Mouse (Mus musculus): Measurements from ENCODE around the gene 2010111I01Rik.
"Not testable (repeated sequence)": the region's sequence is repeated elsewhere in the genome, so short reads cannot be mapped to it uniquely, and the experiment has no call there.

Gene 2010111I01Rik

DNA sequence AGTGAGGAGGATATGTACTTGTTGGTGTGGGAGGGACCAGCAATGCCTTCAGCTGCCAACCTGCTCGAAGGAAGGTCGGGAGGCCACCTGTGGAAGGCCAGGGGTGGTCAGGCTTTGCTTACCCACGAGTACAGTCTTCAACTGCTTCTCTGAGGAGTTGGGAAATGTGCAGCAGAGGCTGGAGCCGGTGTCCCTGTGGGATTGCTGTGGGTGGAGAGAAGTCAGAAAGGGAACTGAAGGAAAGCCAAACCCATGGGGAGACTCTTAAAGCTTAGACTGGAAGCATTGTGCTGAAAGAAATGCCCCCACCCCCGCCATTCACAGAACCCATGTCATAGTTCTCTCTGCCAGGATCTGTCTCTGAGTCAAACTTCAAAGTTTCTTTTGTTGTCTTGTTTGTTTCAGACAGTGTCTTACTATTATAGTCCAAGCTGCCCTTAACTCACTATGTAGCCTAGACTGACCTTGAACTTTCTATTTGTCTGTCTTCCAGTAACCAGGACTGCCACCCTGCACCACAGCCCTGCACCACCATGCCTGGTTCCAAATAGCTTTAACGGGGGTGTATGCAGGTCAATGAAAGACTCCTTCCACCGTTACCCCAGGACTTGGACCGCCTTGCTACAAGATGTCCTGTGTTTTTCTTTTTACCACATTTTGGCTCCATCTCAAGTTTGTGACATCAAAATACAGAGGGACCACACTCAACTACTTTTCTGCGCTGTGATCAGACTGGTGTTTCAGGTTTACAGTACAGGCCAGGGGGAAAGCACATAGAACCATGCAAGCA, 358.8 kb downstream of the 2010111I01Rik start:
- DNase-seq = no peak

DNA sequence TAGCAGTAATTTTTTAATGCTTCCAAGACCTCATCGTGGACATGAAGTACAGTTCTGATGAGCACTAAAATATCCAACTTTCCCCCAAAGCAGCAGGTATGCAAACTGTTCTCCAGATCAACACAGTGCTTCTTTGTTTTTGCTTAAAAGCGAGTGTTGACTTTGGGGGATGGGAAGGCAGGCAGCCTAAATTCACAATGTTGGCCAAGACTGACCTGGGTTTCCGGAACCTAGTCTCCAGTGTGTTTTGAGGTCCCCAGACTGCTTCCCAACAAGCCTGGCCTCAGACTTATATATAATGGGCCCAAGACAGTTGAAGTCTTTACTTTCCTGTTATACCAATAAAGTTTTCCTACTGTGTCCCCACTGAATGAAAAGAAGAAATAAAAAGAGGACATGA, 359.6 kb downstream of the 2010111I01Rik start:
- no peak for DNase-seq

DNA sequence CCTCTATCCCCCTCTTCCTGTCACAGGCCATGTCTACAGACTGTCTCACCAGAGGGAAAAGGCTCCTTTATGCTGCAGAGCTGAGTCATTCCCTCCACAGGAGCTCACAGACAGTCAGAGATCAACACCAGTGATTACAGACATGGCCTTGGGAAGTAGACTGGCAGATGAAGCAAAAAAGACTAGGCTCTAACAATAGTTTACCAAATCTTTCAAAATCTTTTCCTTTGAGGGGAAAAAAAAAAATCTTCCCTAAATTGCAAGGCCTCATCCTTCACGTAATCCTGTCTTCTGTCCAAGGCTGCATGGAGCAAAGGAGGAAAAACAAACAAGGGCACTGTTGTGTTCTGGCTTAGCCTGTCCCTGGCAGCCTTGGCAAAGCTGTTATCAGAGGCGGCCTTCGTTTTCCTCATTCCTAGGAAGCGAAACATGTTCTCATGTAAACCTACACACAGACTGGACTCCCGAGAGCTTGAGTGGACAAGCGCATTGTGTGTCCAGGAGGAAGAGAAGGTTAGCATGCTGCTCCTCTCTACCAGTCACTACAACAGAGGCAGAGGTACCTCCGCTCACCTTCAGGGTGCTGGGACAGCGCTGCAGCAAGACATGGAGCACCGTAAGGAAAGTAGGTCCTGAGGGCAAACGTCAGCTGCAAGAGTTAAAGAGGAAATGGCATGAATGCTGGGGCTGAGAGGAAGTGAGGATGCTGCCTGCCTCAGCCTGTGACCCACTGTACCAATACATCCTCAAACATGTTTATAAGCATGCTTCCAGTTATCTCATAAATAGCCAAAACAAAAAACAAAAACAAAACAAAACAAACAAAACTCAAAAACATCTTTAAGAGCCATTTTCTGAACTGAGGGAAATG, 360.5 kb downstream of the 2010111I01Rik start:
- DNase-seq = peak; percentile 63

DNA sequence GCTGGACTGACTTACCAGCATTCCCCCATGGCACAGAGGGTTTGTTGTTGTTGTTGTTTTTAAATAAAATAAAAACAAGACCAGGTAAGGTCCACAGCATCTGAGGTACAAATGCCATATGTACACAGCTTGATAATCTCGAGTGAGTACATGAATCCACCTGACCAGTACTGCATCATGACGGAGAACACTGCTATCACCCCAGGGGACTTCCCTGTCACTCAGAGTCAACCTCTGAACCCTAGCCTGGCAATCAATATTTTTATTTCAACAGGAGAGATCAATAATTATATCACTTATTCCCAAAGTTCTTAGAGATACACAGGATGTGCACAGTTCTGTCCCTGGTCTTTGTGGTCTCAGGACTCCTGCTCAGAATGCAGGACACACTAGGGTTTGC, 361.3 kb downstream of the 2010111I01Rik start:
- DNase-seq = no peak

DNA sequence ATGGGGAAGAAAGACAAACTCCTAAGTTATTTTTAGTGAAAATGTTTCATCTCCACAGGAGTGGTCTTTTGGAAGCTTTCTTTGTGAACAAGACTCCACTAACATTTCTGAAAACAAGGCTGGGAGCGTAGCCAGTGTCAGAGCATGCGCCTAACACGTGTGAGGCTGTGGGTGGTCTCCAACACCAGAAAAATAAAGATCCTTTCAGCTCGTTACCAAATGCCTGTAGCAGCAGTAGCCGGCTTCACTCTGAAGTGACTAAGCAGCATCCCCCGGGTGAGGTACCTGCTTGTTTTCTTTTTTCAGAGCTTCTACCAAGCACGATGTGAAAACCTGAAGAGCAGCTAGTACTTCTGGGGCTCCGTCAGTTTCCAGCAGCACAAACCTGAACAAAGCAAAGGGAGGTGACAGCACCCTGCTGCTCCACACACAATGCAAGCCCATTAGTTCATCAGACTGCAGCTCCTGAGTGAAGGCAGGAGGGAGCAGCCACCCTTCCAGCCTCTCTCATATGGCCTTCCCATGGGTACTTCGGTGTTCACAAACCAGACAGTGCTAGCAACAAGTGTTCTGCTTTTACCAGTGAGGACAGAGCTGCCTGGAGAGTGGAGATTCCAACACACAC, 365.7 kb downstream of the 2010111I01Rik start:
- DNase-seq = no peak

DNA sequence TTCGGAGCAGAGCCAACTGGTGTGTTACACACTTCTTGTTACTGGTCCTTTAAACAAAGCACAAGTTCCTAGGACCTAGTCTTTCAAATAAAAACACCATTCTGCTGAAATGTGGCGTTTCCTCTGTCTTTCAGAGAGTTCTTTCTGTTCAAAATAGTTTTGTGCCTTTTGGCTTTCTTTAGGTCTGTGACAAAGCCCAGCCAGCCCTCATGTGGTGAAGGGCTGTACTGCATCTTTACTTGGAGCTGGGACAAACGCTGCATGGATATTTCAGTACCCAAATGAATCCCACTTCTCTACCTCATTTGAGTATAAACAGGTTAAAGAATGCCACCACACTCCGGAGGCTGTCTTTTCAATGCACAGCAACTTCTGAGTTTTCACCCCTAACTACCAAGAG, 366.7 kb downstream of the 2010111I01Rik start:
- peak; percentile 87 for DNase-seq

DNA sequence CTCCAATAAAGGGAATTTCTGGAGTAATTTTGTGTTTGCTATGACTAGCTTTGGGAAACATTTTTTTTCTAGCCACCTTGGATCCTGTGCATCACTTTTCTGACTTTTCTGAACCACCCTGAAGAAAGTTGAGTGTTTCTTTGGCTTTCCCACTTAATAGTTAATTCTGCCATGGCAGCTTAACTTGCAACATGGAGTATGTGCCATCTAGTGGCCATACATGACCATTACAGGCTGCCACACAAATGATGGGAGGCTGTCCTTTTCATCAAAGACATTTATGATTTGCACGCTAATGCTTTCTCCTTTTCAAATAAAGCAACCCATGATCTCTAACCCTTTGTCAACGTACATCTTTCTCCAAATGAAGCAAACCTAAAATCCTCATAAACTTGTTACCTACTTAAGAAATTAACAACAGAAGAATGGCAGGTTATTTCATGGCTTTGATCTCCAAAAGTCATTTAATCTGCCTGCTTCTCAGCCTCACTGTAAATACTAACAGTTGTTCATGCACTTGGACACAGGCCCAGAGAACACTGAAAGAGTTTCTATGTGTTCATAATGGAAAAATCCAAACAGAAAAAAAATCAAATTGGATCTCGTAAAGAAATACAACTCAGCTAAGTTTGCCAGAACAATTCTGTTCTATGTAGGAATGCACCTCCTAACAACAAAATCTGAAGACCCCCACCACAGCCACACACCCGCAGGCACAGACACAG, 368.0 kb downstream of the 2010111I01Rik start:
- DNase-seq = peak; percentile 82

DNA sequence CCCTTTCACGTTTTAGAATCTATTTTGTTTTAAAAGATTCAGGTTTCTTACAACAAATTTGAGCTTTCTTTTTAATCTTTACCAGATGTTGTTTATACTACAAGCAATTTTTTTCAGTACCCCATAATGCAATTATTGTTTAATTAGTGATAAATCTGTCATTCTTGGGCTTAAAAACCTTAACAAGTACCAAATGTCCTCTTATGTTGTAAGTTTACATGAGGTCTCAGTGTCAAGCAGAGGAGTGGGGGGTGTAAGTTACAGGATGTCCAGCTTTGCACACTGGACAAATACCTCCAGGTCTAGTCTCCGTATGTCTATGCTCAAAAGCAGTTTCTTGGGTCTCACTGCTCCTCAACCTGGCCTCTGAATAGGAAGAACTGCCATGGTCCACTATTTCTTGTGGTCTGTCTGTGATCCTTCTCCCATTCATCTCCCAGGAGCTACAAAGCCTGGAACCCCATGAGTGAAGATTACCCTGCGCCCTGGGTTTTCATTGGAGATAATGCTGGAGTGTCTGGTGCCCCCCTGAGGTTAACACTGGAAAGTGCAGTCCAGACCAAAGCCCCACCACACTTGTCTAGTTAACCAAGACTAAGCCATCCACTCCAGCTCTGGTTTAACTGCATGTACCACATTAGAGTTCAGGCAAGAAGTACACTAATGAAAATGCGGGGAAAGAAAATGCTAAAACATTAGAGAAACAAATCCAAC, 370.9 kb downstream of the 2010111I01Rik start:
- peak; percentile 60 for DNase-seq

DNA sequence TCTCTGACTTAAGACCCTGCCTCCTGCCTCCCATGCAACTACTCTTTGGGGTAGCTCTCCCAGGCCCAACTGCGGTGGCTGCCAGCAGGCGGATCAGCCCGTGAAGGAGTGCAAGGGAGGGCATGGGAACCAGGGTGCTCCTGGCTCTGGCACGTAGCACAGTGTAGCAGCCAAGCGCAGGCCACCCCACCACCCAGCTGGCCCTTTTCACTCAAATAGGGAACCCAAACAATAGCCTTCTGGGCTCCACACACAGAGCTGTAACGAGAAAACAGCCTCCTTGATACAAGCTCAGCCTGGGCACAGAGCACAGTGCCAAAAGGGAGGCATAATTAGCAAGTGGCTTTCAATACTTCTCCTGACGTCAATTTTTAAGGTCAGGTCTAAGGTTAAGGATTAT, 371.6 kb downstream of the 2010111I01Rik start:
- no peak for DNase-seq

DNA sequence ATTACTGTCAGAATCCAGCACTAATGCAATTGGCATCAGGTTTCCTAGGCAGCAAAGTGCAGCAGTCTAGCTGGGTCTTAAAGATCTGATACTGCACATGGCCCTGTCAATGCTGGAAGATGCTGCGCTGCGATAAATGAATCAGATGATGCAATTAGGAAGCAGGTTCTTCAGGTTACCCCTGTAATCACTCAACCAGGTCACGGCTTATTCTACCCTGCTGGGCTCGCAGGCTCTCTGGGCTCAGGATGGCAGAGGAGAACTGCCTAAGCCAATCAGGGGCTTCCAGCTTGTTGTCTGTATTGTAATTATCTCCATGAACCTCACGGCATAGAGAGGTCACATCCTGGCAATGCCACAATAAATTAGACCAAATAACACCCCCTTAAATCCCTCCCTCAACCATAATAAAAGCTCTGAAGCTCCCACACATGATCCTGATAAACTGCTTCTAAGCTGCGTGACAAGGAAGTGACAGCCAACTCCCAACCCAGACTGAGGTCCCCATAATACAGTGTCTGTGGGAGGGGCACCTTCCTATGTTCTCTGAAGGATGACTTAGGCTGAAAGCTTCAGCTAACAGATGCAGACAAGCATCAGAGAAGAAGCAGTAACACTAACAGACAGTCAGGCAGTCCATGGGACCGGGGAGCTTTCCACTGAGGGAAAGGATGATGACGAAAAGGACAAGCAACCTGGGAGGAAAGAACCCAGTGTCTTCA, 372.7 kb downstream of the 2010111I01Rik start:
- DNase-seq = no peak

DNA sequence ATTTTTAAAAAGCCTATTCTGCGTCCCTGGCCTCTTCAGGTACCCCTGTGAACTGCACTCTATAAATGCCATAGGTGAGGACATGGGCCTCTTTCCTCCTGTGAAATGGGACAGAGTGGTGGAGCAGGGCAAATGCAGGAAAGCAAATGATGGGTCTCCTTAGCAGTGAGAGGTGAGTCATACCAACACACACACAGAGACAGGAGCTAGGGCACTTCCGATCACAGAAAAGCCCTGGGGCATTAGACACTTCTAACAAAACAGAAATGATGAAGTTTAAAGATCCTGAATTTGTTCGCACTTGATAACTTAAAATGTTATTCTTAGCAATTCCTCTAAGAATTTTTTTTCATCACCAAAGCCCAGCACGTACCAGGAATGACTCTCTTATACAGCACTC, 375.3 kb downstream of the 2010111I01Rik start:
- no peak for DNase-seq

DNA sequence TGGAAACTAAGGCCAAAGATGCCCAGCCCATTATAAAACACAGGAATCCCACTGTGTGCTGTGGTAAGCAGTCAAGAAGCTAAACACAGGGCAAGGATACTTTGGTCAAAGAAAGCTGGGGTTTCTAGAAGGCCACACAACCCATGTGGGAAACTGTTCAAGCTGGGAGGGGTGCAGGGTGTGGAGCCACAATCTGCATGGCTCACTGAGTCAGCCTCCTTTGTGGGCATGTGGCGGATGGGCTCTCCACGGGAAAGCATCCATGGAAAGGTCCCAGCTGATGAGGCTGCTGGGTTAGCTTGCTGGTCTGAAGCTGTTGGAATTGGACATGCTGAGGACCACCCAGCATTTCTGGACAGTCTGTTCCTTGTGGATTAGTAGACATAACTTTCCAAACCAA, 378.1 kb downstream of the 2010111I01Rik start:
- DNase-seq = no peak

DNA sequence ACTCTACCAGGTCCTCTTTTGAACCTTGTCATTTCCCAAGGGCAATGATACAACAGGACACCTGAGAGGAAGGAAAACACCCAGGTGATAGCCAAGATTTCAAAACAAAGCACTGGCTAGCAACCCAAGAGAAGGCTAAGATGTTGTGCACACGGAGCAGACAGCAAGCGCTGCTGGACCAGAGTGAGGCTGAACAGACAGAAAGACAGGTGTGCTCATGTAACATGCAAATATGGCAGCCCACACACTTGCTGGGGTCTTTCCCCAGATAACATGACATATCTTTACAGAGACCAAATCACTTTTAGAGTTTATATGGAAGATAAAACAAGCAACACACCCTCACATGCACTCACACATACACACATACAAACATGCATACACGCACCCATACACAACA, 379.8 kb downstream of the 2010111I01Rik start:
- DNase-seq = no peak

DNA sequence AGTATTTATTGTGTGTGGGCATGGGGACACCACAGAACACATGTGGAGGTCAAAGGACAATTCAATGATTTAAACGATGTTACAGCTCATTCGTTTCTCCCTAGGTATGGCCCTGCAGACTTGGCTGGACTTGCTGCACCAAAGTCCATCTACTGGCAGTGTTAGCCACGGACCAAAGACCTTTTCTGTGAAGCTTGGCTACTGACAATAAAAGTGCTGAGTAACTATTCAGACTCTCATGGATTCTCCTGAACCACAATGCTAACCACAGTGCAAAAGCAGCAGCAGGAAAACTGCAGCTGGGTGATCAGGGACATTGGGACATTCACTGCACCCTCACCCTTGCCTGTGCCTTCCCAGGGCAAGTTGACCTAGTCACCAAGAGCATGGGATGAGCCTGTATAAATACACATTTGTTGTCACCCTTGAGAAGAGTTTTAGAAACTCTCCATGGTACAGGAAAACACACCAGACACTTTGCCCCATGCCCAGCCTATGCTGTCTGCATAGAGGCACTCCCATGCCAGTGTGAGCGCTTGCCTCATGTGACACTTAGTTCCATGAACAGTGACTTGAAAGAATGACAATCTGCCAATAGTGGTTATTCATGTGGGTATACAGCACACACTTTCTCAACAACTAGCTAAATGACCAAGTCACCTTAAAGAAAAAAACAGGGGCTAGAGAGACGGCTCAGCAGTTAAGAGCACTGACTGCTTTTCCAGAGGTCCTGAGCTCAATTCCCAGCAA, 381.0 kb downstream of the 2010111I01Rik start:
- no peak for DNase-seq

DNA sequence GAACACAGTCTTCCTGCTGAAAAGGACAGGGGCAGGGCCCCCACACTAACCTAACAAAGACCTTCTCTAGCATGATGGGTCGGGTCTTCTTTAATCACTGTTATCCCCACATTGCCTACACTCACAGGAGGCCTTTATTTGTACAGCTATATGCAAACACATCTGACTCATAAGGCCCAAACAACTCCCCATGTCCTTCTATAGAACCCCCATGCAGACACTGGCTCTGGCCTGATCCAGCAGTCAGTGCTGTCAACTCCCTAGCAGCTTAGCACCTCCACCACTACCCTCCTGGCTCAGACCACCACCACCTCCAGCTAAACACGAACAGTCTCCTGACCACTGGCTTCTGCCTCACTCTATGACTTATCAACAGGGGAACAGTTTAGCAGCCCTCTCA, 382.9 kb downstream of the 2010111I01Rik start:
- DNase-seq = no peak

DNA sequence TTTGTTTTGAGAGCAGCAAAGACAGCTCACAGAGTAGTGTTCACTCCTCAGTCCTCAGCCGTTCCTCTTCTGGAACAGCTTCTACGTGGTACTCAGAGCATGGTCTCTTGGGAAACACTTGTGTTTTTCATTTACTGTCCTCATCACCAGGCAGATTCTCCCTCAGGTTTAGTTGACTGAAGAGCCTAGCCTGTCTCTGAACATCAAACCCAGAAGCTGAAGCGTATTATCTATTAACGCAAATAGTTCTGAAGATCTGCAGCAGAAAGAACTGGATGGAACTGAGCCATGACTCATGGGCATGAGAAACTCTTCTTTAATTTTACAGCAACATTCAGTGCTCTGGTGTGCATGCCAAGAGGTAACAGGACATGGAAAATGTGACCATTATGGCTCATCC, 385.4 kb downstream of the 2010111I01Rik start:
- no peak for DNase-seq

DNA sequence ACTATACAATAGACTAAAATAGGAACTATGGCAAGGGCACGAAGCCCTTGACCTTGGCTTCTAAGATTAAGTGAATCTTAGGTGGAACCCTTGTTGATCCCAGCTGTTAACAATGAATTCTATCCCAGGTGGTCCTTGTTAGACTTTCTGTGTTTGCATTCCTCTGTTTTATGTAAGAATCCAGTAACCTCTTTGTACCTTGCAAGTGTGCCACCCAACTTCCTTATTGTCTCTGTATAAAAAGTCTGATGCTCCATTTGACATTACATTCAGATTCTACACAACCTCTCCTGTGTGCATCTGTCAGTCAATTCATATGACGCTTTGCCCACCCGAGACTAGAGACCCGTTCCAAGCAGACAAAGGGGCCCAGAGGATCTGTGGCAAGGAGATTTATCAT, 388.6 kb downstream of the 2010111I01Rik start:
- DNase-seq = not testable (repeated sequence)

DNA sequence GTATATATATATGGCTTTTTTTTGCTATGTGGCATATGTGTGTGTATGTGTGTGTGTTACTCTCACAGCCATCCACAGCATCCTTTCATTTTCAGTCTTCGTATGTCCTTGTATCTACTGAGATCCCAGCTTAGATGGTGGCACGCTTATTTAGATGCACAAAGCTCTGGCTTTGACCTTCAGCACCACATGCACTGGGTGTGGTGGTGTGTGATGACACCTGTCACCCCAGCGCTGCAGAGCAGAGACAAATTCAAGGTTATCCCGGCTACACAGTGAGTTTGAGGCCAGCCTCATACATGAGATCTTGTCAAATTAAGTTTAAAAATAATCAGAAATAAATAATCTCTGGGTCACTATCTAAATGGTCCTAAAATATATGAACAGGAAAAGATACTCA, 391.4 kb downstream of the 2010111I01Rik start:
- no peak for DNase-seq

DNA sequence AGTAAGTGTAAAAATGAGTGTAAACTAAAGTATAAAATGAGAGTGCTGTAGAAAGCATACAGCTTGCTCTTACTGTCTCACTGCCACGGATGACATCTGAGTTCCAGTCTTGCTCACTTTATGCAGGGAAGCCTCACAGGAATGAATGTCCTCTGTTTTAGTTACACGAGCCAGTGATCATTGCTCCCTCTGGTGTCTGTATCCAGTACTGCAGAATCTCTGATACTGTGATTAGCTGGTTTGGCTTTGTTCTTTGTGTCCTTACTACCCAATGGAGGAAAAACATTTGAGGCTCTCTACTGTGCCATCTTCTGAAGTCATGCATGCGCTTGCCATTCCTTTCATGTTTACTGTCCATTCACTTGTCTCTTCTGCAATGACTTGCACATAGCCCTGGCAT, 391.9 kb downstream of the 2010111I01Rik start:
- peak; percentile 89 for DNase-seq

DNA sequence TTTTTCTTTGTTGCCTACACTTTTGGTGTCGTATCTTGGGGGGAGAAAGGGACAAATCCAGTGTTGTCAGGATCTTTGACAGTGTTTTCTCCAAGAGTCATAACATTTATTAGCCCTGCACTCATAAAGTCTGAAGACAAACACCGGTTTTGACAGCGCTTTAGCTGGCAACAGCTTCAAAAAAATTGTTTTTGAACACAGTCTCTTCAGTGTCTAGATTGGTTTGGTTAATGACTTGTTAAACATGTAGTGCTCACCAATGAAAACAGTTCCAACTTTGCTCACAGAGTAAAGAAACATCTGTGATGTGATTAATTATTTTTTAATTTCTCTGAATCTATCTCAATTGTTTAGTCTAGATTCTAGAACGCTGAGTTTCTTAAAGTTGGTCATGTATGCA, 394.7 kb downstream of the 2010111I01Rik start:
- no peak for DNase-seq
